Mouse (Mus musculus) ovary, postnatal 14 days (tissue): ENCODE results near the gene Tas2r122.
"Not testable (repeated sequence)": the region's sequence is repeated elsewhere in the genome, so short reads cannot be mapped to it uniquely, and the experiment has no call there.

Source experiments
- DNase-seq: peaks from one replicate; pipeline ENCODE4 v3.0.0; 2022; ENCODE audit warnings: low spot score

Gene Tas2r122

DNA sequence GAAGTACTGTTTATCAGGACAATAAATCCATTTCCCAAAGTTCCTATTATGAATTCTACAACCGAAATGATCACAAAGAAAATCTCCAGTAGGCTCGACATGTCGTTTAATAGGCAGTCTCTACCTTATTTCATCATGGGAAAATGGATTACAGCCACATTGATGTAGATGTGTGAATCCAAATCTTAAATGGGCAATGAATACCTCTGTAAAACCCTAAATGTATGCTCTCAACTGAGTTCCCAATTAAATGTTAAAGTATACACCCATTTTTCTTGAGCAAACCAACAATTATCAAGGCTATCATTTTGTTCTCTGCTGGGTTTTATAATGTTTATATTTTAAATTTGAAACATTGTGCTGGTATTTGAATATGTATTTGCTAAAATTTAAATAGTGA, at the start of gene Tas2r122:
Gene Tas2r122, minus strand, starts transcription at position 101 of the 400 bp plus-strand sequence.
- DNase-seq, result no peak

DNA sequence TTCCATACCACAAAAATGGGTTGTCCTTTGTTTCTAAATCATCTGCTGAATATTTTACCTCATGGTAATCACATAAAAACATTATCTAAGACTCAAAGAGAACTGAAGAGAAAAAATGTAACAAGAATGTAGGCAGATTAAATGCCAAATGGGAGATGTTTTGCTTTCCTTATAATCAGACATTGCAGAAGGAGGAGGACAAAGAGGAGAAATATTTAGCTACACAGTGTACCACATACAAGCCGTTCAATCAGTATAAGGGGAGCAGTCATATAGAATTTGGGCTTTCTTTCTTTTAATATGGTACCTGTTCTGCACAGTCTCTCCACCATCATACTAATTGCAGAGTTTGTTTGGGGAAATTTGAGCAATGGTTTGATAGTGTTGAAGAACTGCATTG, 42.7 kb upstream of the Tas2r122 start, which contains the start of gene Tas2r124:
Gene Tas2r124, plus strand, starts transcription at position 301 of the 400 bp plus-strand sequence.
- DNase-seq, result no peak

DNA sequence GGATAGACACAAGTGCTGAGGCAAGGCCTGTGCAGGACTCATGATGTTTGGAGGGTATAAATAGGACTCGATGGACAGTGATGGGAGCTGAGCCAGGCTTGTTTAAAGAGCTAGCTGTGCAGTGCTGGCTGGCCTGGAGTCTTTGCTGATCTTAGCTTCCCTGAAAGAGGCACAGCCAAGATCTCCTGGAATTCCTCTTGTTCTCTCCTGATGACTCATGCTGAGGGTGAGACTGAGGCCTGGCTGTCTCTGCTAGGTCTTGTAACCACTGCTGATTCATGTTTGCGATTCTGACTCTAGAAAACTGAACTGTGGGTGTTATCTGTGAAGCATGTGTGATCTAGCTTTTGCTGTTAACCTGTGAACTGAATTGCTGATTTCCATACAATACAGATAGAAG, 38.5 kb upstream of the Tas2r122 start:
- no peak for DNase-seq

DNA sequence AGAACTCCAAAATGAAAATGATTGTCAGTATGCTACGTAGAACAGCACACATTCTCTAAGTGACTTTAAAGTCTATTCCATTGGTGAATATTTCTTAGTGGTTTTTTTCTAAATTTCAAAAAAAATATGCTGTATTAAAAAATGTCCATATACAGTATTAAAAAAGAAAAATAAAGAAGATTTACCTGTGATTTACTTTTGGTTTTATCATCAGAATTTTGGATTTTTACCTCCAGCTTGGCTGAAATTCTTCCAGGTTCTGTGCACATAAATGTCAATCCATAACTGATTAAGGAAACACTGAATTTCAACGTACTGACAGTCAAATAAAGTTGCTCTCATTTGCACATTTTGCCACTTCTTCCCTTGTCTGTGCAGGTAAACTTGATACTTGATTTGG, 26.2 kb upstream of the Tas2r122 start, which contains the start of gene Tas2r115:
Gene Tas2r115, minus strand, starts transcription at position 101 of the 400 bp plus-strand sequence.
- DNase-seq, result no peak

DNA sequence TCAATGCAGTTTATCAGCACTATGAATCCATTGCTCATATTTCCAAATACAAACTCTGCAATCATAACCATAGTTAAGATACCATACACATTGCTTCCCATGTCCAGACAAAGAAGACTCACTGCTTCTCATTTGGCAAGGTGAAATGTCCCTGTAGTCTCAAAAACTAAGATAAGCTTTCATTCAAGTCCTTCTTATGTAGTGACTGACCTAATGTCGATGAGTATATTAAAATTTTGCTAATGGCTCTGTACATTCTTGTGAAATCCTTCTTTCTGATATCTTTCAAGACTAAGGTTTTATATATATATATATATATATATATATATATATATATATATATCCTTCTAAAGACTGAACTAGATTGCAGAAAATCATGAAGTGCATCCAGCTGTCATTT, 10.8 kb downstream of the Tas2r122 start, which contains the start of gene Tas2r121:
Gene Tas2r121, minus strand, starts transcription at position 101 of the 400 bp plus-strand sequence.
- DNase-seq, result no peak

DNA sequence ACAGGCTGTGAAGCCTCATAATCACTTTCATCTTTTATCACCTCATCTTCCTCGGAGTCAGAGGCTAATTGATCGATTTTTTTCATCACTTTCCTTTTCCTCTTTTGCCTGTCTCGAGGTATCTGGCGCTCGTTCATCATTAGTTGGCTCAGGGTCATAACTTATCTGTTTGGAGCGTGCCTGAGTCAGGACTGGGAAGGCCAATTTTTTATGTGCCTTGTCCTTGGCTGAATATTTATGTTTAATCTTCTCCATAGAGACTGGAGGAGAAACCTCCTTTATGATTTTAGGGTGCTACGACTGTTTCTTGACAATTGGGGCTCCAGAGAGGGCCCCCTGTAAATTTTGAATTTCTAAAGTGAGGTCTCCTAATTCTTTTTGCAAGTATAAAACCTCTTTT, 20.1 kb downstream of the Tas2r122 start:
- not testable (repeated sequence) for DNase-seq
